Mouse (Mus musculus) embryonic fibroblast, embryonic 13.5 days (primary cell): ENCODE measurements around the gene Lamp2.

ENCODE experiments used
- CTCF ChIP-seq: IDR thresholded peaks from 2 replicates; pipeline ENCODE4 v1.5.1; 2011; ENCODE audit warnings: mild to moderate bottlenecking, control low read depth, low read length, moderate library complexity, borderline replicate concordance; ENCODE audit not compliant: insufficient read depth
- POLR2A ChIP-seq: IDR thresholded peaks from 2 replicates; pipeline ENCODE4 v1.6.1; 2011; ENCODE audit warnings: low read depth, mild to moderate bottlenecking, control low read depth, low read length, moderate library complexity

DNA sequence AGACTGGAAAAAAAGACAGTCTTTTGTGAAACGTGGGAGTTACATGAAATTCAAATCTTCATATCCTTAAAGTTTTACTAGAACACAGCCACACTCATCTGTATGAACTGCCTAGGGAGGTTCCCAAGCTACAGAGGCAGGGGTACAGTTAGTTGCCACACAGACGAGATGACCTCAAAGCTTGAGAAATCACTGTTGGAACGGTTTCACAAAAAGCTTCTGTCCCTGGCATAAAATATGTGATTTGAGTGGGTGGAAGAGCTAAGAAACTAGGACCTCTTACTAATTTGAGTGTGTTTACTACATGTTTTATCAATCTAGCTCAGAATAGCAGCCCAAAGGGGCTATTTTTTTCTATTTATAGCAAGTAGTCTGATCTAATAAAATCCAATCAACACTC is 33.9 kb downstream of the Lamp2 start:
- TF ChIP-seq POLR2A (no peak), CTCF (no peak)
